Mouse (Mus musculus) CH12.LX (cell line): Measurements from ENCODE around the gene Matk. TPM values are rescaled to one million over a fixed set of nuclear protein-coding genes. Genes with fewer than 3 reads are reported as not detected.

ENCODE experiments used
- DNase-seq: peaks from one replicate; pipeline ENCODE4 v3.0.0-alpha.2; 2013; ENCODE audit errors: extremely low read depth
- H3K27ac ChIP-seq: 2 replicates; pipeline ENCODE4 v1.5.1; 2012; ENCODE audit warnings: low read depth, mild to moderate bottlenecking, control low read depth, moderate library complexity; ENCODE audit not compliant: insufficient read depth
- H3K27me3 ChIP-seq: replicated peaks from 2 replicates; pipeline ENCODE3; 2012; ENCODE audit warnings: inconsistent platforms
- H3K36me3 ChIP-seq, 2 experiments: replicated peaks in 1 of 2; 2 replicates each; pipeline versions ENCODE3 to v1.6.1; 2012; ENCODE audit warnings: inconsistent platforms in 1 of 2, low read length in 1 of 2, mild to moderate bottlenecking in 1 of 2, mixed read lengths in 1 of 2, moderate library complexity in 1 of 2; ENCODE audit not compliant: control insufficient read depth in 1 of 2, insufficient read depth in 1 of 2
- H3K4me1 ChIP-seq, 2 experiments: 2 replicates each; pipeline ENCODE4 v1.6.1; 2012; ENCODE audit warnings: inconsistent platforms in 1 of 2, moderate library complexity in 1 of 2; ENCODE audit not compliant: insufficient read depth in 2 of 2, control insufficient read depth in 1 of 2
- H3K4me2 ChIP-seq: 2 replicates; pipeline ENCODE4 v1.6.1; 2012; ENCODE audit warnings: low read depth, mild to moderate bottlenecking, control low read depth; ENCODE audit not compliant: poor library complexity, insufficient read depth, severe bottlenecking
- H3K4me3 ChIP-seq, 3 experiments: fragments of 150-350 bp in 1 of 3; sonication (generic) in 1 of 3; replicated peaks in 1 of 3; 2 replicates each; pipeline versions ENCODE3 to v1.5.1; 2011 to 2012; ENCODE audit warnings: low read depth in 2 of 3, low read length in 2 of 3, mild to moderate bottlenecking in 2 of 3, moderate library complexity in 2 of 3, control low read depth in 1 of 3, improper control_type of control experiment in 1 of 3, inconsistent platforms in 1 of 3, mixed read lengths in 1 of 3; ENCODE audit not compliant: poor library complexity in 1 of 3
- H3K79me2 ChIP-seq: replicated peaks from 2 replicates; pipeline ENCODE4 v1.6.1; 2012; ENCODE audit warnings: mild to moderate bottlenecking, moderate library complexity; ENCODE audit not compliant: control insufficient read depth, poor library complexity, insufficient read depth, severe bottlenecking; ENCODE audit errors: extremely low read depth
- H3K9ac ChIP-seq: 2 replicates; pipeline ENCODE4 v1.6.1; 2012; ENCODE audit warnings: low read depth, mild to moderate bottlenecking, control low read depth, moderate library complexity; ENCODE audit not compliant: insufficient read depth
- H3K9me3 ChIP-seq: replicated peaks from 2 replicates; pipeline ENCODE3; 2012; ENCODE audit warnings: low read length, inconsistent platforms, mixed read lengths
- CTCF ChIP-seq, 2 experiments: IDR thresholded peaks in 1 of 2; conservative IDR thresholded peaks in 1 of 2; 2 replicates each; pipeline ENCODE4 v1.5.1; 2011 to 2012; ENCODE audit warnings: low read depth in 2 of 2, low read length in 2 of 2, improper control_type of control experiment in 1 of 2, inconsistent platforms in 1 of 2, mild to moderate bottlenecking in 1 of 2, moderate library complexity in 1 of 2
- E2F4 ChIP-seq: IDR thresholded peaks from 2 replicates; pipeline ENCODE4 v1.6.1; 2011; ENCODE audit warnings: low read depth, low read length, improper control_type of control experiment; ENCODE audit not compliant: insufficient replicate concordance
- ELF1 ChIP-seq: IDR thresholded peaks from 2 replicates; pipeline ENCODE4 v1.6.1; 2014; ENCODE audit warnings: low read depth, mild to moderate bottlenecking, inconsistent platforms, low read length, improper control_type of control experiment
- EP300 ChIP-seq: IDR thresholded peaks from 2 replicates; pipeline ENCODE4 v1.6.1; 2011; ENCODE audit warnings: low read length, improper control_type of control experiment
- MAFK ChIP-seq: IDR thresholded peaks from 2 replicates; pipeline ENCODE4 v1.6.1; 2011; ENCODE audit warnings: low read length, improper control_type of control experiment; ENCODE audit not compliant: insufficient replicate concordance
- MAZ ChIP-seq: IDR thresholded peaks from 2 replicates; pipeline ENCODE4 v1.6.1; 2012; ENCODE audit warnings: low read depth, mild to moderate bottlenecking, inconsistent platforms, low read length, improper control_type of control experiment, moderate library complexity
- MEF2A ChIP-seq: IDR thresholded peaks from 2 replicates; pipeline ENCODE4 v1.6.1; 2014; ENCODE audit warnings: low read depth, mild to moderate bottlenecking, inconsistent platforms, low read length, improper control_type of control experiment, borderline replicate concordance
- MXI1 ChIP-seq: IDR thresholded peaks from 2 replicates; pipeline ENCODE4 v1.6.1; 2011; ENCODE audit warnings: mild to moderate bottlenecking, low read depth, low read length, improper control_type of control experiment
- NELFE ChIP-seq: IDR thresholded peaks from 2 replicates; pipeline ENCODE4 v1.6.1; 2011; ENCODE audit warnings: low read depth, low read length, improper control_type of control experiment
- NRF1 ChIP-seq: IDR thresholded peaks from 2 replicates; pipeline ENCODE4 v1.6.1; 2014; ENCODE audit warnings: low read depth, mild to moderate bottlenecking, inconsistent platforms, low read length, improper control_type of control experiment, moderate library complexity
- PAX5 ChIP-seq: IDR thresholded peaks from 2 replicates; pipeline ENCODE4 v1.6.1; 2012; ENCODE audit warnings: low read length, inconsistent platforms, mixed read lengths
- TCF12 ChIP-seq: IDR thresholded peaks from 2 replicates; pipeline ENCODE4 v1.6.1; 2014; ENCODE audit warnings: low read depth, mild to moderate bottlenecking, inconsistent platforms, low read length, improper control_type of control experiment
- ZMIZ1 ChIP-seq: IDR thresholded peaks from 2 replicates; pipeline ENCODE4 v1.6.1; 2012; ENCODE audit warnings: low read depth, mild to moderate bottlenecking, inconsistent platforms, low read length, improper control_type of control experiment
- dilution Hi-C: fragments of 300-500 bp; cut with MboI; formaldehyde crosslinking; loops from 2 replicates; pipeline ENCODE4 v1.14.3; 2020; ENCODE audit warnings: low sequenced_read_pairs; ENCODE audit not compliant: extremely low pct_unique_long_range_greater_than_20kb, extremely low pct_ligation_motif_present
- in situ Hi-C: fragments of 300-500 bp; cut with MboI; formaldehyde crosslinking; loops from 3 replicates; pipeline ENCODE4 v1.14.3; 2019; ENCODE audit warnings: low sequenced_read_pairs, low pct_ligation_motif_present, low pct_unique_long_range_greater_than_20kb, mixed read lengths
- polyA plus RNA-seq: library from polyadenylated mRNA; unstranded; fragments of >175 nt; gene quantifications from 2 replicates; pipeline ENCODE4 v1.2.1, GENCODE M21; 2012; ENCODE audit warnings: low read depth; ENCODE audit not compliant: insufficient read length
- total RNA-seq, 2 experiments: library from RNA; depleted of rRNA; stranded (reverse); fragments of 300-350 nt in 1 of 2; fragments of >200 nt in 1 of 2; gene quantifications; 2 replicates each; pipeline ENCODE4 v1.2.3; 2012 to 2014

Gene Matk
- total and polyA plus RNA-seq, 3 experiments, result 2.5 to 5.2 (median 3.9) TPM

DNA sequence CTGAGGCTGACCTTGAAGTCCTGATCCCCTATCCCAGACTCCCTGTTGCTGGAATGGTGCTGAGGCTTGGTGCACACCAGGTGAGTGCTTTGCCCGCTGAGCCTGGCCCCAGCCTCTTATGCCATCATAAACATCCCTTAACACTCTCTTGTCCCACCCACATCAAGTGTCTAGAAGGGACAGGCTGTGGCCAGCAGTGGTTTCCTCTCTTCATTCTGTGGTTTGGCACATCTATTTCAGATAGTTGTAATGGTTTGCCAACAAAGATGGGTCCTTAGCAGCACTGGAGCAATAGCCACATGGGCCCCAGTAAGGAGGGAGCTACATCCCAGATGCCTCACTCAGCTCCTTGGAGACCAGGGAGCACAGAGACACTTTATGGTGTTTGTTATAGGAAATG lies 2.2 kb downstream of the Matk start:
- H3K36me3 ChIP-seq, result peaks cover 8 to 25% of the 10 kb centered on the region in 2 experiments
- H3K27me3 ChIP-seq, result no peaks in the 10 kb centered on the region
- dilution Hi-C loops, result no loop called here
- no peak for TF ChIP-seq MXI1
- TF ChIP-seq CTCF (conservative IDR thresholded peaks at IDR 0.05 in 1 of 2, IDR thresholded peaks at IDR 0.05 in 1 of 2; ENCODE audit: low read depth in 2 of 2, low read length in 2 of 2), result no peak
- no peak for TF ChIP-seq NELFE
- TF ChIP-seq TCF12, result no peak
- no peak for TF ChIP-seq ELF1
- TF ChIP-seq MEF2A, result no peak
- TF ChIP-seq E2F4, result no peak
- TF ChIP-seq, all 38 proteins: peak for 0
- peaks cover 5 to 12% of the 10 kb centered on the region in 2 experiments for H3K4me1 ChIP-seq
- H3K27ac ChIP-seq, result no peak overlapping the region
- in situ Hi-C loops, result no loop called here
- no peak for DNase-seq
- H3K4me2 ChIP-seq, result no peak overlapping the region
- H3K4me3 ChIP-seq, result no peak overlapping the region
- no peaks in the 10 kb centered on the region for H3K79me2 ChIP-seq
- peaks cover 12% of the 10 kb centered on the region for H3K9me3 ChIP-seq
- no peak overlapping the region for H3K9ac ChIP-seq

DNA sequence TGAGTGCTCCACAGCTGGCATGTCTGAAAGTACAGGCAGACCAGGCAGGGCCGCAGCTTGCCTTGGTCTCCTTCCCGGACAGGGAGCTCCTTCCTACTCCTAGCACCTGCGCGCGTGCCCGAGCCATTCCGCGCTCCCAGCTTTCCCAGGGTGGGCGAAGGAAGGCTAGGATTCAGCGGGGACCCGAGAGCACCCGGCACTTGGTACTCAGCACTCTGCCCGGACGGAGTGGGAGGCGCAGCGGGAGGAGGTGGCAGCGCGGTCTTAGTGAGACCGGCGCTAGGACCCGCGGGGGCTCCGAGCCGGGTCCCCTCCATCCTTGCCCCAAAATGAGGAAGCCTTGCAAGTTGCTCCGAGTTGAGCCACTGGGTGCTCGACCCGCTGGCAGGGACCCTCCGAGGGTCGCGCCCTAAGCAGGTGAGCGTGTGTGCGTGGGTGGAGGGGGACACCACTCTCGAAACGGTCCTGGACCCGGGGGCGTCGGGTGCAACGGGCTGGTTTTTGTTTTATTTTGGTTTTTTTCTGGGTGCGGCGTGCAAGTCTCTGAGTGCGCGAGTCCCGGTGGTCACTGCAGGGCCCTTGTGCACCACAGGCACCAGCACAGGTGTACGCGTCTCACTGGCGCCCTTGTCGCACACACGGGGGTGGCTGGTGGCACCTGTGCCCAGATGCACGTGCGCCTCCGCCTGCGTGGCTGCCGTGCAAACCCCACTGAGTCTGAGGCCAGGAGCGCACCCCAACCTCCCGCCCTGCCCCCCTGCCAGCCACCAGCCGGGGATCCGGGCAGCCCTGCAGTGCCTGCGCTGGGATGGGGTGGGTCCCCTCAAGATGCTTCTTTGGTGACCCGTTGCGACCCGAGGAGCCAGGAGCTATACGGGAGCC lies 4.7 kb downstream of the Matk start:
- dilution Hi-C loops, result no loop called here
- TF ChIP-seq MEF2A, result no peak
- no peak for TF ChIP-seq ZMIZ1
- TF ChIP-seq MAFK, result no peak
- TF ChIP-seq PAX5, result no peak
- TF ChIP-seq EP300, result no peak
- TF ChIP-seq NRF1, result no peak
- no peak for TF ChIP-seq MAZ
- Histone ChIP-seq H3K27me3 (no peaks in the 10 kb centered on the region), H3K36me3 (peaks cover 5 to 22% of the 10 kb centered on the region in 2 experiments), H3K9ac (no peak overlapping the region), H3K4me1 (peaks cover 16 to 32% of the 10 kb centered on the region in 2 experiments), H3K4me3 (no peak overlapping the region), H3K27ac (no peak overlapping the region), H3K79me2 (no peaks in the 10 kb centered on the region), H3K9me3 (peaks cover 22% of the 10 kb centered on the region), H3K4me2 (no peak overlapping the region)
- no peak for DNase-seq
- in situ Hi-C loops, result no loop called here
